Mouse (Mus musculus) telencephalon, adult 2 months (tissue): ENCODE data around the gene Wwc1.
"Not testable (repeated sequence)": the region's sequence is repeated elsewhere in the genome, so short reads cannot be mapped to it uniquely, and the experiment has no call there.

Experiments
- DNase-seq: peaks from one replicate; pipeline ENCODE4 v3.0.0-alpha.2; 2011; ENCODE audit warnings: low read depth, low spot score

The Wwc1 gene

DNA sequence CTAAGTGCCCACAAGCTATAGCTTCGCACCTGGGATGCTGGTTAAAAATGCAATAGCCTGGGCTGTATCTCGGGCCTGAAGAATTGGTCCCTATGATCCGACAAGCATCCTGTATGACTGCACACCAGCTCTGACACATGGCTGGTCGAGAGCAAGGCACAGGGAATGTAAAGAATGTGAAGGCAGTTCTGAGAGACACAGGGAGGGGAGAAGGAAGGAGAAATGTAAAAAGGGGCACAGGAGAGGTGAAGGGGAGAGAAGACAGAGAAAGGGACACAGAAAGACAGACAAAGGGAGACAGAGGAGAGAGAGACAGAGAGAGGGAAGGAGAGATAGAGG, 101.8 kb downstream of the Wwc1 start:
- no peak for DNase-seq

DNA sequence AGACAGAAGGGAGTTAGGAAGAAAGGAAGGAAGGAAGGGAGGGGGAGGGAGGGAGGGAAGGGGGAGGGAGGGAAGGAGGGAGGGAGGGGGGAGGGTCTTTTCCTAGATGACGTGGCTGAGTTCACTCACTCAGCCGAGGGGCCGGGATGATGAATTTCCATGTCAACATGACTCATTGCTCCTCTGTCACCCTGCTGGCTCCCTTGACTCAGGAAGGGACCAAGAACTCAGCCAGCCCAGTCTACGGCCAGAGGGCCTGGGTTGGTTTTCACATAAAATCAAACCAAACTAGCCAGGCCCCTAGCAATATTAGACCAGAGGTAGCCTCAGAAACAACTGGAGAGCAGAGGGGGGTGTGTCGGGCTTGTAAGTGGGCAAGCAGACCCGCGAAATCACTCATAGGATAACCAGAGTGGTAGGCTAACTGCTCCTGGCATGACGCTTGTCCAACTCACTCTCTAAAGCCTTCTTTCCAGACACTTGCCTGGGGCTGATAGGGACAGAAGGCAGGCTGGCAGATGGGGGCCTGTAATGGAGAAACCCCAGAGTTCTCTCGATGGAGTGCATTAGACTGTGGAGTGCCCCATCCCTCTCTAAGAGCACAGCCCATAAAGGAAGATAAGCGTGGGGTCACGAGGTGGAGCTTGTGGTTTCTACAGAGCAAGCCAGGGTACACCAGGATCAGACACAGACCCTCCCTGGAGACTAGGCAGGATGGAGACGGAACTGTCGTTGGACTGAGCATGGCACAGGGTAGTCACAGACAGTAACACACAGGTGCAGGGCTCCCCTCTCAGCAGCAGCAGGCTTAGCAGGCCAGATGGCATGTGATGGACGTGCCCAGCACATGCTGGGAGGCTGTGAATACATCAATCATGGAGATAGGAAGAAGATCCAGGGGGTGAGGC, 102.4 kb downstream of the Wwc1 start:
- DNase-seq = no peak

DNA sequence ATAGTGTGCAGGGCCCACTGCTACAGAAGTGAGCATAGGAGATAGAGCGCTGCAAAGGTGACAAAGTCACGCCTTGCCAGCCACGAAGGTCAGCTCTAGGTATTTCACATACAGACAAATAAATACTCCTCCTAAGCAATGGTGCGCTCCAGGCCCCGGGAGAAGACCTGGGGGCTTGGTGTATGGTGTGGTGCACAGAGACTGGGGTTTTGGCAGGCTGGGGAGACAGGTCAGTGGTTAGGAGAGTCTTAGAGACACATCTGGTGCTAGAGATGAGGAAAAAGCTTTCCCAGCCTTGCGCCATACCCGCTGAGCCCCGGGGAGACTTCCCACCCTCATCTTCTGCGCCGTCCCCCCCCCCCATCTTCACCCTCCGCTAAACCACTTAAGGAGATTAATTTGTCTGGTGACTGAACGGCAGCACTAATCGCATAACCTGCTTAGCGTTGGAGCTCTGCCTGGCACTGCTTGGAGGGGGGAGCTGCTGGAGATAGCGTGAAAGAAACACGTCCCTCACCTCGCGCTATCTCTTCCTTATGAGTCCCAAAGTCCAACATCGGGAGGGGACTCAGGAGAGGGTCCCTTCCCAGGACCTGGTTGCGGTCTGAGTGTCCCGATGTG, 106.6 kb downstream of the Wwc1 start:
- DNase-seq = no peak

- no peak for DNase-seq
Measured at GRCm38 (mm10) chr11:35870961-35871360, 109.4 kb downstream of the Wwc1 start.

- DNase-seq = no peak
Measured at GRCm38 (mm10) chr11:35866140-35866539, 114.2 kb downstream of the Wwc1 start.

GRCm38 (mm10) chr11:35864981-35865604, 115.2 kb downstream of the Wwc1 start:
- peak; percentile 90 for DNase-seq

GRCm38 (mm10) chr11:35863653-35864052, 116.7 kb downstream of the Wwc1 start:
- DNase-seq = peak; percentile 58

DNA sequence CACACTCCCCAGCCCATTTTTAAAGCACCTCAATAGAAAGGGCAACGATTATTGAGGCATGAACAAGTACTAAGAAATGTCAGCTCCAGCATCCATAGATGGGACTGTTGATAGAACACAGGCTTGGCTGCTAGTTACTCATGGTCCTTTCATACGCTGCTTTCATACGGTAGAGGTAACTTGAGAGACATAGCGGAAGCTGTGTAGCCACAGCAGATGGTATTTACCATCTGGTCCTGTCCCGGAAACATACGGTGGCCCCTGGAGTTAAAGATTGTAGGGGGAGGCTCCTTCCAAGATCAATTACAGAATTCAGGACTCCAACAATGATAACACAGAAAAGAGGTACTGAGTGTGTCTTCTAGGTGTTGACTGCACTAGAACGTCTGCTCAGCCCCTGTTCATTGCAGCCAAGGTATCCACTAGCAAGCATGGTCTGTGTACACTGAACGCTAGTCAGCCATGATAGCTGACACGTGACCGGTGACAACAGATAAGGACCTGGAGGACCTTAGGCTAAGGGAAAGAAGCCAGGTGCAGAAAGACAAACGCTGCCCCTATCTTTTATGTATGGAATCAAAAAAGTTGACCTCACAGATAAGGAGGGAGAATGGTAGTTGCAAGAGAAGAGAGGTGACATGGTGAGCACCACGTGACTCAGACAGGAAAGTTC, 122.8 kb downstream of the Wwc1 start:
- DNase-seq = no peak

DNA sequence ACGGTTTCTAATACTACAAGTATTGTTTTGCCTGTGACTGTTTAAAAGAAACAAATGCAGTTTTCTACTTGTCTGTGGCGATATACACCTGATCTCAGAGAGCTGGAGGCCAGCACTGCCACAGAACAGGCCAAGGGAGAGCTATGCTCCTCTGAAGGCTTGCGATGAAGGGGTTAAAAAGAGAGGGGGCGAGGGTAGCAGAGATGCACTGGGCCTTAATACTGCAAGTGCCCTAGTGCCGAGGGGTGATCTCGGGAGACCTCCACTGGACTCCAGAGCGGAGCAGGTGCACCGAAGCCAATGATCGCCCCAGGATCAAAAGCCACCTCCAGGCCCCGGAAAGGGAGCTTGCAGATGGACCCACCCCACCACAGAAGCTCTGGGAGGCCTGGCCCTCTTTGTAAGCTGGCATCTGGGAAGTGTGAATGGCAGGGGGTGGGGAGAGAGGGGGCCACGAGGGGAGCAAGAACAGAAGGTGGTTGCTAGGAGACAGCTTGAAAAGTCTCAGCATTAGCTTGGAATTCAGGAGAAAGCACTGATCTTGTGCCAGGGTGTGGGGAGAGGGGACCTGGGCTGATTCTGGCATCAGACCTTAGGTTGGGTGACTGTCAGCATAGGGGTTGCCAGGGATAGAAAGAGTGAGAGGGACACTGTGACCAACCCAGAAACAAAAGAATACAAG, 123.8 kb downstream of the Wwc1 start:
- peak; percentile 57 for DNase-seq

- DNase-seq = no peak
Measured at GRCm38 (mm10) chr11:35855567-35855966, 124.8 kb downstream of the Wwc1 start.

DNA sequence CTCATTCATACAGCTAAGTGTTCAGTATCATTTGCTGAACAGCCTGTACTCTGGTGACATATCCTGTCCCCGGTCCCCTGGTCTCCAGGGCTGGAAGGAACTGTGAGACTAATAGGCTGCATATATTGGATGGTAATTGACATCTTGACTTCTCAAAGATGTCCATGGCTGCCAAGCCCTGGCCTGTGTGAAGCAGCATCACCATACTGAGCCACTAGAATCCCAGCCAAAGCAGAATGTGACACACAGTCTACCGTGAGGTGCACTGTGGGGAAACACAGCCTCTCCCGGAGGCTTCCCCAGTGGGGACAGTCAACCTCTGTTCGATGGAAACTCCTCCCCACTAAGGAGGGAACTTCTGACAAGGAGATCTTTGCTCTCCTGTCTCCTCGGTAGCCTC, 125.4 kb downstream of the Wwc1 start:
- DNase-seq = no peak

DNA sequence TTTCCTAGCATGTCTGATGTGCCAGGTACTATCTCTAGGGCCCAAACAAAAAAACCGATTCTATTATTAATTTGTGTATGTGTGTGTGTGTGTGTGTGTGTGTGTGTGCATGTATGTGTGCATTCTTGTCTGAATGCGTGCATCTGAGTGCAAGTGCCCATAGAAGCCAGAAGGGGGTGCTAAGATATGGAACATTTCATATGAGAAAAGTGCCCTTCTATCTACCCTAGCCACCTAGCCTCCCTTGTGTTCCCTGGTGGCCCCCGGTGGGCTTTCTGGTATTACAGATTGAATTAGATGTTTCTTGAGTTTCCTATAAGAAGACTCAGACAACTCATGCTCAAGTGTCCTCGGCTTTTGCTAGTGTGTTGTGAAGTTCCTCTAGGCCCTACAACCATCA, 126.7 kb downstream of the Wwc1 start:
- no peak for DNase-seq

GRCm38 (mm10) chr11:35852731-35853130, 127.6 kb downstream of the Wwc1 start:
- no peak for DNase-seq

GRCm38 (mm10) chr11:35844299-35844698, 136.0 kb downstream of the Wwc1 start:
- DNase-seq = no peak

DNA sequence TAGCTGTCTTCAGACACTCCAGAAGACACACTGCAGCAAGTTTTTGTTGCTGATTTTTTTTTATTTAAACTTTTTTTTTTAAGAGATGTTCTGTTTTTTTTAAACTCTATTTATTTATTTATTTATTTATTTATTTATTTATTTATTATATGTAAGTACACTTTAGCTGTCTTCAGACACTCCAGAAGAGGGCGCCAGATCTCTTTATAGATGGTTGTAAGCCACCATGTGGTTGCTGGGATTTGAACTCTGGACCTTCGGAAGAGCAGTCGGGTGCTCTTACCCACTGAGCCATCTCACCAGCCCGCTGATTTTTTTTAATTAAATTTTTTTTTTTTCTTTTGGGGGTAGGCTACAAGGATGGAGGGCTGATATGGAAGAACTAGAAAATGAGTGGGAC, 137.8 kb downstream of the Wwc1 start:
- not testable (repeated sequence) for DNase-seq

DNA sequence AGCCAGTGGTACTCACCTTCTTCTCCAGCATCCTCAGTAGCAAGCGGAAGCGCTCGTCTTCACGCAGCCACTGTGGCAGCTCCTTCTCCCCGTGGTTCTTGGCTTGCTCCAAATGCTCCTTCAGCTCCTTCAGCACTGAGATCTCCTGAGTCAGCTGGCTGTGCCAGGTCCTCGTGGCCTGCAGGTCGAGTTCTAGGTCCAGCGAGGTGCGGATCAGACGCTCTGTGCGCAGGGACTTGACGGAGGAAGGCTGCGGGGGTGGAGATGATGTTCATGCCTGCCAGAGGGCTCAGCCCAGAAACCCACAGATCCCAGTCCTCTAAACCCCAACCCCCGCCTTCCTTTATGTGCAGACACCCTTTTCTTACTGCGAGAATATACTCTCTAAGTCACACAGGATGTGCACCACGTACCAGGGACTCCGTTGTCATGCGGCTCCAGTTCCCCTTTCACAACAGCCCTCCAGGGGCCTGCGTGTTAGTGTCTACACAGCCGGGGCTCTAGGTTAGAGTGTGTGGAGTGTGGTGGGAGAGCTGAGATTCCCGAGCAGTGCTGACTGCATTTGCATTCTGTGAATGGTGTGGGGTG, 138.5 kb downstream of the Wwc1 start:
- DNase-seq = no peak

- not testable (repeated sequence) for DNase-seq
Measured at GRCm38 (mm10) chr11:35840806-35841205, 139.5 kb downstream of the Wwc1 start.

DNA sequence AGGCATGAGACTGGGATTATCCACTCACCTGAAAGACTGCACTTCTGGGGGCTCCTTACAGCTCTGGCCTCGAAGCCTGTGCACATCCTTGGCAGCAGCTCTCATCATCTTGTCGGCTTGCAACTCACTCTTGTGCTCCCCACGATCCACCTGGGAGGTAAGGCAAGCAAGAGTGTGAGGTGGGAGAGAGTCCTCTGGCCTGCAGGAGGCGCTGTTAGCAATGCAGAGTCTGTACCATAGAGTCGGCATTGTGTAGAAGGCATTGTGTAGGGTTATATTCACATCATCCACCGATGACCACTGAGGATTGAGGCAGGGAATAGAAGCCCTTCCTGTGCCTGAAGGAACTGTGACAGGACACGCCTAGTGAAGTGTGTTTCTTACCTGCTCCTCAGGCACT, 140.0 kb downstream of the Wwc1 start:
- DNase-seq = no peak

GRCm38 (mm10) chr11:35838345-35839338, 141.7 kb downstream of the Wwc1 start:
- DNase-seq = peak; percentile 34
